Mouse (Mus musculus) heart, postnatal 0 days (tissue): ENCODE measurements at regions not wholly inside any gene's neighbourhood (a gene's known extent, or its start where the extent isn't known, plus 50 kb on each side); places are given as distances from the start of the nearest gene placed in this dataset.
A peak's percentile ranks its signal among the peaks of the same experiment; 100 is the strongest.

Experiments used
- ATAC-seq: fragments of 200-750 bp; cut with Nextera tagmentation; 2 replicates; pipeline ENCODE4 v1.8.0; 2017; ENCODE audit warnings: low read depth, moderate number of reproducible peaks, moderate library complexity; ENCODE audit not compliant: insufficient read depth
- DNase-seq: peaks from one replicate; pipeline ENCODE4 v3.0.0-alpha.2; 2016; ENCODE audit warnings: low spot score
- H3K27ac ChIP-seq: fragments of 300-500 bp; sonication (generic); 2 replicates; pipeline ENCODE4 v1.5.1; 2014; ENCODE audit warnings: low read depth, mild to moderate bottlenecking
- H3K27me3 ChIP-seq: fragments of 300-500 bp; sonication (generic); 2 replicates; pipeline ENCODE4 v1.6.1; 2014; ENCODE audit warnings: low read length, mixed read lengths; ENCODE audit not compliant: control insufficient read depth, insufficient read depth
- H3K36me3 ChIP-seq: fragments of 300-500 bp; sonication (generic); replicated peaks from 2 replicates; pipeline ENCODE4 v1.6.1; 2014; ENCODE audit warnings: low read length, mixed read lengths; ENCODE audit not compliant: control insufficient read depth, insufficient read depth
- H3K4me1 ChIP-seq: fragments of 300-500 bp; sonication (generic); 2 replicates; pipeline ENCODE4 v1.6.1; 2014; ENCODE audit warnings: antibody characterized with exemption; ENCODE audit not compliant: control insufficient read depth, insufficient read depth
- H3K4me2 ChIP-seq: fragments of 300-500 bp; sonication (generic); 2 replicates; pipeline ENCODE4 v1.6.1; 2014; ENCODE audit warnings: low read depth, mild to moderate bottlenecking, low read length, moderate library complexity
- H3K4me3 ChIP-seq: fragments of 300-500 bp; sonication (generic); 2 replicates; pipeline ENCODE4 v1.5.1; 2014; ENCODE audit warnings: low read depth, low read length
- H3K9ac ChIP-seq: fragments of 300-500 bp; sonication (generic); replicated peaks from 2 replicates; pipeline ENCODE4 v1.6.1; 2014; ENCODE audit warnings: low read depth, low read length, mixed read lengths
- H3K9me3 ChIP-seq: fragments of 300-500 bp; sonication (generic); replicated peaks from 2 replicates; pipeline ENCODE4 v1.6.1; 2016; ENCODE audit warnings: low read length; ENCODE audit not compliant: control insufficient read depth
- CTCF ChIP-seq: IDR thresholded peaks from 2 replicates; pipeline ENCODE4 v1.5.1; 2016; ENCODE audit warnings: antibody characterized with exemption, control low read depth, low read depth
- EP300 ChIP-seq: IDR thresholded peaks from 2 replicates; pipeline ENCODE4 v1.6.1; 2016; ENCODE audit warnings: antibody characterized with exemption, low read depth
- WGBS: fragments of 180-500 bp; shearing (Covaris S2); extraction: QIAGEN DNeasy Blood & Tissue Kit; methylation state at CpG from one replicate; pipeline ENCODE4 v1.1.7; 2014; 5-methylcytosine and 5-hydroxymethylcytosine counted together

- Histone ChIP-seq H3K27ac (no peak overlapping the region), H3K27me3 (no peaks in the 10 kb centered on the region), H3K4me1 (0 out of 2 replicates have a peak, but pooled peaks cover 3% of the 10 kb centered on the region), H3K9ac (no peak overlapping the region), H3K4me2 (no peak overlapping the region), H3K4me3 (no peak overlapping the region), H3K9me3 (no peaks in the 10 kb centered on the region), H3K36me3 (no peaks in the 10 kb centered on the region)
- ATAC-seq (no peak), DNase-seq (no peak)
- 45% methylated on average over 5 of the region's 5 CpGs for WGBS
- TF ChIP-seq EP300: no peak
- TF ChIP-seq CTCF: no peak
Observed at GRCm38 (mm10) chrX:10647332-10647731, 67.5 kb upstream of the Mid1ip1 start.

DNA sequence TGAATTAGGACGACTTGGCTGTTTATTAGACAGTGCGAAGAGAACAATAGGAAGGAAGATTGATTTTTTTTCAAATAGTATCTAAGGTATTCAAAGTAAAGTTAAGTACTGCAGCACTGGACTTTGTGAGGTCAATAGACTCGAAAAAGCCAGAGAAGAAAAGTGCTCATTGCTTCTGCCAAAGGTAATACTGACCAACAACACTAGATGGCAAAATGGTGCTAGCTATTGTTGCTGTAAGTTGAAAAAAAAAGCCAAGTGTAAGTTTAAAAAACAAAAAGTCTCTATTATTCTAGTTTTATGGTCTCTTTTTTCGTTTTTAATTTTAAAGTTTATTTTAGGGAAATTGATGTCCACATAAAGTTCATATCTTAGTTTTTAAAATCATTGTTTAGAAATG lies 63.9 kb upstream of the Mid1ip1 start:
- TF ChIP-seq EP300: no peak
- peak; percentile 51 for TF ChIP-seq CTCF
- no peaks in the 10 kb centered on the region for H3K9me3 ChIP-seq
- H3K9ac ChIP-seq: no peak overlapping the region
- no peak overlapping the region for H3K4me3 ChIP-seq
- 19% methylated on average over 4 of the region's 4 CpGs for WGBS
- H3K4me2 ChIP-seq: no peak overlapping the region
- H3K27ac ChIP-seq: no peak overlapping the region
- DNase-seq: peak; percentile 30
- no peaks in the 10 kb centered on the region for H3K27me3 ChIP-seq
- 0 out of 2 replicates have a peak, but pooled peaks cover 3% of the 10 kb centered on the region for H3K4me1 ChIP-seq
- no peak for ATAC-seq
- H3K36me3 ChIP-seq: no peaks in the 10 kb centered on the region
